Mouse (Mus musculus) ovary, postnatal 14 days (tissue): ENCODE data around the gene Caln1.

Experiments
- DNase-seq: peaks from one replicate; pipeline ENCODE4 v3.0.0; 2022; ENCODE audit warnings: low spot score

Gene Caln1

GRCm38 (mm10) chr5:130691349-130691748, 322.1 kb downstream of the Caln1 start:
- no peak for DNase-seq

GRCm38 (mm10) chr5:130699476-130699875, 330.2 kb downstream of the Caln1 start:
- no peak for DNase-seq

- no peak for DNase-seq
Observed at GRCm38 (mm10) chr5:130701777-130702176, 332.5 kb downstream of the Caln1 start.

GRCm38 (mm10) chr5:130702361-130702760, 333.1 kb downstream of the Caln1 start:
- DNase-seq, result no peak

GRCm38 (mm10) chr5:130704866-130705265, 335.6 kb downstream of the Caln1 start:
- no peak for DNase-seq

- no peak for DNase-seq
Observed at GRCm38 (mm10) chr5:130706202-130706855, 337.1 kb downstream of the Caln1 start.

GRCm38 (mm10) chr5:130707755-130708154, 338.5 kb downstream of the Caln1 start:
- DNase-seq, result no peak

GRCm38 (mm10) chr5:130708616-130709015, 339.4 kb downstream of the Caln1 start:
- no peak for DNase-seq

- no peak for DNase-seq
Observed at GRCm38 (mm10) chr5:130711643-130712042, 342.4 kb downstream of the Caln1 start.

- DNase-seq, result no peak
Observed at GRCm38 (mm10) chr5:130712281-130712680, 343.0 kb downstream of the Caln1 start.

- DNase-seq, result no peak
Observed at GRCm38 (mm10) chr5:130715181-130715580, 345.9 kb downstream of the Caln1 start.

- DNase-seq, result no peak
Observed at GRCm38 (mm10) chr5:130718385-130718784, 349.1 kb downstream of the Caln1 start.

- DNase-seq, result no peak
Observed at GRCm38 (mm10) chr5:130742171-130742570, 372.9 kb downstream of the Caln1 start.

GRCm38 (mm10) chr5:130757517-130757916, 388.3 kb downstream of the Caln1 start:
- DNase-seq, result no peak

- no peak for DNase-seq
Observed at GRCm38 (mm10) chr5:130765784-130766183, 396.5 kb downstream of the Caln1 start.

GRCm38 (mm10) chr5:130771061-130771741, 401.9 kb downstream of the Caln1 start:
- DNase-seq, result no peak

GRCm38 (mm10) chr5:130772491-130772890, 403.2 kb downstream of the Caln1 start:
- no peak for DNase-seq

GRCm38 (mm10) chr5:130774946-130775345, 405.7 kb downstream of the Caln1 start:
- DNase-seq, result no peak

- no peak for DNase-seq
Observed at GRCm38 (mm10) chr5:130792755-130793452, 423.6 kb downstream of the Caln1 start.

GRCm38 (mm10) chr5:130797713-130798112, 428.5 kb downstream of the Caln1 start:
- DNase-seq, result no peak

GRCm38 (mm10) chr5:130810314-130810713, 441.1 kb downstream of the Caln1 start:
- no peak for DNase-seq

GRCm38 (mm10) chr5:130810846-130811245, 441.6 kb downstream of the Caln1 start:
- no peak for DNase-seq

GRCm38 (mm10) chr5:130811266-130811665, 442.0 kb downstream of the Caln1 start:
- DNase-seq, result peak; percentile 27
